ENCODE assay signal across 8 mouse cellular contexts in genomic region chr12:75701173-75702083, GRCm38 (mm10). TPM values are rescaled to one million over a fixed set of nuclear protein-coding genes. Genes with fewer than 3 reads are reported as not detected.
DNase-seq lines count a peak whose midpoint lies in the region; ATAC-seq lines count a peak whose summit lies in the region.

No protein-coding gene starts in this region.

- H3K27ac ChIP-seq in forebrain, embryonic 12.5 days = no peak overlapping the region
- no peak overlapping the region for H3K27ac ChIP-seq in hindbrain, embryonic 12.5 days
- 0 out of 2 replicates have a peak overlapping the region, but pooled peaks have one; percentile 6 for H3K27ac ChIP-seq in limb, embryonic 15.5 days
- no peak overlapping the region for H3K27ac ChIP-seq in neural tube, embryonic 14.5 days (ENCODE audit: low read depth, low read length)

- peak; percentile 27 for DNase-seq in urinary bladder, postnatal 25 days (ENCODE audit: low spot score)
- no peak for DNase-seq in urinary bladder, postnatal 10 days (ENCODE audit: low spot score)
- no peak for DNase-seq in layer of hippocampus, adult 11-12 months (ENCODE audit: low spot score)
- DNase-seq in cerebellum, adult 11-12 months = no peak

- H3K36me3 ChIP-seq in forebrain, embryonic 12.5 days (replicated peaks) = no peaks in the 10 kb centered on the region
- no peaks in the 10 kb centered on the region for H3K36me3 ChIP-seq in hindbrain, embryonic 12.5 days
- no peaks in the 10 kb centered on the region for H3K36me3 ChIP-seq in limb, embryonic 15.5 days
- no peaks in the 10 kb centered on the region for H3K36me3 ChIP-seq in neural tube, embryonic 14.5 days (ENCODE audit: control insufficient read depth, insufficient read depth, low read length)

- H3K27me3 ChIP-seq in forebrain, embryonic 12.5 days = no peaks in the 10 kb centered on the region
- H3K27me3 ChIP-seq in hindbrain, embryonic 12.5 days = no peaks in the 10 kb centered on the region
- H3K27me3 ChIP-seq in limb, embryonic 15.5 days = no peaks in the 10 kb centered on the region
- no peaks in the 10 kb centered on the region for H3K27me3 ChIP-seq in neural tube, embryonic 14.5 days (ENCODE audit: control insufficient read depth, insufficient read depth, low read length)

- H3K4me2 ChIP-seq in forebrain, embryonic 12.5 days = peak overlapping the region; percentile 31
- H3K4me2 ChIP-seq in hindbrain, embryonic 12.5 days (replicated peaks) = peak overlapping the region; percentile 33
- H3K4me2 ChIP-seq in limb, embryonic 15.5 days = peak overlapping the region; percentile 40
- H3K4me2 ChIP-seq in neural tube, embryonic 14.5 days (ENCODE audit: low read depth, low read length) = peak overlapping the region; percentile 41

- H3K4me1 ChIP-seq in forebrain, embryonic 12.5 days = peaks cover 9% of the 10 kb centered on the region; the same call in 1 of the 2 replicates
- H3K4me1 ChIP-seq in hindbrain, embryonic 12.5 days = peaks cover 7% of the 10 kb centered on the region
- peaks cover 15% of the 10 kb centered on the region; the same call in 1 of the 2 replicates for H3K4me1 ChIP-seq in limb, embryonic 15.5 days
- no peaks in the 10 kb centered on the region for H3K4me1 ChIP-seq in neural tube, embryonic 14.5 days (ENCODE audit: control insufficient read depth, insufficient read depth, low read length)

- WGBS in forebrain, embryonic 12.5 days = 45% methylated on average over 21 of the region's 21 CpGs
- 41% methylated on average over 21 of the region's 21 CpGs for WGBS in hindbrain, embryonic 12.5 days
- 30% methylated on average over 21 of the region's 21 CpGs for WGBS in limb, embryonic 15.5 days
- WGBS in neural tube, embryonic 14.5 days = 34% methylated on average over 21 of the region's 21 CpGs

- 0 out of 2 replicates have a peak overlapping the region, but pooled peaks have one; percentile 17 for H3K9ac ChIP-seq in forebrain, embryonic 12.5 days
- H3K9ac ChIP-seq in hindbrain, embryonic 12.5 days = no peak overlapping the region
- no peak overlapping the region for H3K9ac ChIP-seq in limb, embryonic 15.5 days
- 0 out of 2 replicates have a peak overlapping the region, but pooled peaks have one; percentile 21 for H3K9ac ChIP-seq in neural tube, embryonic 14.5 days (replicated peaks; ENCODE audit: low read depth, low read length)

- H3K9me3 ChIP-seq in forebrain, embryonic 12.5 days = 0 out of 2 replicates have a peak, but pooled peaks cover 4% of the 10 kb centered on the region
- no peaks in the 10 kb centered on the region for H3K9me3 ChIP-seq in hindbrain, embryonic 12.5 days (replicated peaks)
- no peaks in the 10 kb centered on the region for H3K9me3 ChIP-seq in limb, embryonic 15.5 days
- no peaks in the 10 kb centered on the region for H3K9me3 ChIP-seq in neural tube, embryonic 14.5 days (ENCODE audit: control insufficient read depth, low read length)

- no peak overlapping the region for H3K4me3 ChIP-seq in forebrain, embryonic 12.5 days (replicated peaks)
- H3K4me3 ChIP-seq in hindbrain, embryonic 12.5 days = no peak overlapping the region
- peak overlapping the region; percentile 11; the same call in 1 of the 2 replicates for H3K4me3 ChIP-seq in limb, embryonic 15.5 days
- no peak overlapping the region for H3K4me3 ChIP-seq in neural tube, embryonic 14.5 days (ENCODE audit: low read depth, low read length)

- ATAC-seq in forebrain, embryonic 12.5 days (ENCODE audit: low FRiP score) = no peak
- ATAC-seq in hindbrain, embryonic 12.5 days (ENCODE audit: low FRiP score) = no peak
- ATAC-seq in limb, embryonic 15.5 days (ENCODE audit: insufficient number of reproducible peaks, low FRiP score, low TSS enrichment, low read depth) = no peak
- ATAC-seq in neural tube, embryonic 14.5 days (ENCODE audit: low read depth) = no peak

RNA-seq across cellular contexts. Expression of gene Wdr89, which starts 32.1 kb away (rescaled TPM):
- polyA plus RNA-seq in forebrain, embryonic 12.5 days (2016; fragmentation: Nextera tagmentation; extraction: Ambion mirVana) = 9.0 and 9.7 TPM in 2 replicates
- polyA plus RNA-seq in hindbrain, embryonic 12.5 days (2016; fragmentation: Nextera tagmentation; extraction: Ambion mirVana) = 8.0 and 9.0 TPM in 2 replicates
- polyA plus RNA-seq in limb, embryonic 15.5 days (2015; fragmentation: Nextera tagmentation; extraction: Ambion mirVana) = 10.8 and 11.0 TPM in 2 replicates
- polyA plus RNA-seq in neural tube, embryonic 14.5 days (2014; fragmentation: Nextera tagmentation; extraction: Ambion mirVana) = 5.3 and 5.7 TPM in 2 replicates

RNA-seq across cellular contexts. Expression of gene Sgpp1, which starts 34.1 kb away (rescaled TPM):
- 11.6 and 12.6 TPM in 2 replicates for polyA plus RNA-seq in forebrain, embryonic 12.5 days (2016; fragmentation: Nextera tagmentation; extraction: Ambion mirVana)
- polyA plus RNA-seq in hindbrain, embryonic 12.5 days (2016; fragmentation: Nextera tagmentation; extraction: Ambion mirVana) = 11.7 and 13.4 TPM in 2 replicates
- 36.2 and 40.7 TPM in 2 replicates for polyA plus RNA-seq in limb, embryonic 15.5 days (2015; fragmentation: Nextera tagmentation; extraction: Ambion mirVana)
- polyA plus RNA-seq in neural tube, embryonic 14.5 days (2014; fragmentation: Nextera tagmentation; extraction: Ambion mirVana) = 14.1 and 15.0 TPM in 2 replicates

Comparison
In these comparisons a context has a peak if more than half of its experiments do, and no peak if none do; other contexts are left out.
1. H3K9ac ChIP-seq: peak in forebrain, embryonic 12.5 days (single experiment) and neural tube, embryonic 14.5 days (single experiment); none in hindbrain, embryonic 12.5 days (single experiment) and limb, embryonic 15.5 days (single experiment).
2. Peak in every context shown above with its lines, with median percentiles within 50 percentile points of each other: H3K4me2 ChIP-seq.